Mouse (Mus musculus): Measurements from ENCODE around the gene Rusc1. TPM values are rescaled to one million over a fixed set of nuclear protein-coding genes. Genes with fewer than 3 reads are reported as not detected.

The Rusc1 gene
- 93.2 and 114 TPM in 2 replicates for polyA plus RNA-seq (2015; fragmentation: Nextera tagmentation; extraction: Ambion mirVana)

DNA sequence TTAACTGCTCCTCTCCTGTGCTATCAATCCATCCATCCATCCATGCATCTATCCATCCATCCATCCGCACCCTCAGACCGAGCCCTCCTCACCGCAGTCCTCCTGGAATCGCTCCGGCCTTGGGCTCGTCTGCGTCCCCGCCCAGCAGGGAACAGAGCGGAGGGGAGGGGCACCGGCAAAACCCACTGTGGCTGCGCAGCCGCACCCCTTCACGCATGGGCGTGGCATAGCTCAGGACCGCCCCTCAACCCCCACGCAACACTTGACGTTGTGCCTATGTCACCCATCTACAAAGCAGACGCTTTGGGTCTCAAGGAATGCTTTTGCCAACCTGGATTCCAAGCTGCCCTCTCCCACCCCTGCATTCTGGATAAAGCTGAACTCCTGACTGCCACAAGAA lies at the start of gene Rusc1:
Gene Rusc1, minus strand, starts transcription at position 137 of the 400 bp plus-strand sequence.
- H3K27ac ChIP-seq (replicated peaks) = peak within 1 kb of the TSS; percentile 78
- H3K4me3 ChIP-seq (replicated peaks) = peak within 1 kb of the TSS; percentile 61
- no peaks in the 10 kb centered on the region for H3K9me3 ChIP-seq (replicated peaks)
- H3K27me3 ChIP-seq (replicated peaks) = no peaks in the 10 kb centered on the region
- H3K9ac ChIP-seq (replicated peaks) = peak within 1 kb of the TSS; percentile 78
- peaks cover 49% of the 10 kb centered on the region for H3K4me1 ChIP-seq
- ATAC-seq (ENCODE audit: low FRiP score) = peak; percentile 91
- H3K36me3 ChIP-seq = peaks cover 51% of the 10 kb centered on the region
- 2% methylated on average over 18 of the region's 18 CpGs for WGBS
- H3K4me2 ChIP-seq = peak within 1 kb of the TSS; percentile 98

DNA sequence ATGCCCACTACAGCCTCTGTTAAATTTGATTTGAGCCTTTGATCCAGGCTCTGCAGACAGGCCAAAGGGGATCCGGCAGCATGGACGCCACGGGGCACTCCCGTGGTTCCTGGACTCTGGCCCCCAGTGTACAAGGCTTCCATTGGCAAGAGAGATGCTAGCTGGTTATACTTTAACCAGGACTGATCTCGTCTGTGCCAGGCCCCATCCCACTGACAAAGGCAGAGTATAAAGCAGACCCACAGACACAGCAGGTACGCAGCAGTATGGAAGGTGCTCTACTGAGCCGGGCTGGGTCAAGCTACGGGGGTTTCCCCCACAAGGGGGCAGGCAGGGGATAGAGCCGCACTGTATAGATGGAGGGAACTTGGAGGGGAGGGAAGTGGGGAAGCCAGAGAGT lies 43.3 kb upstream of the Rusc1 start:
- ATAC-seq (ENCODE audit: low FRiP score) = no peak
- WGBS = 20% methylated on average over 9 of the region's 9 CpGs
- H3K9ac ChIP-seq (replicated peaks) = no peak overlapping the region

GRCm38 (mm10) chr3:89135958-89136357 lies 42.8 kb upstream of the Rusc1 start, which contains the start of gene Pklr:
Pklr (plus strand) TSS chr3:89136142.
- Histone ChIP-seq H3K4me3 (replicated peaks) (no peak within 1 kb of the TSS), H3K27ac (replicated peaks) (no peak within 1 kb of the TSS), H3K36me3 (no peaks in the 10 kb centered on the region), H3K9me3 (replicated peaks) (no peaks in the 10 kb centered on the region), H3K27me3 (replicated peaks) (no peaks in the 10 kb centered on the region), H3K9ac (replicated peaks) (no peak within 1 kb of the TSS), H3K4me2 (no peak within 1 kb of the TSS), H3K4me1 (peaks cover 7% of the 10 kb centered on the region)
- WGBS = 63% methylated on average over 3 of the region's 3 CpGs
- ATAC-seq (ENCODE audit: low FRiP score) = no peak

More for the DNA sequence above, 43.3 kb upstream of the Rusc1 start:
- no peaks in the 10 kb centered on the region for H3K36me3 ChIP-seq
- no peaks in the 10 kb centered on the region for H3K27me3 ChIP-seq (replicated peaks)
- no peak overlapping the region for H3K4me2 ChIP-seq
- H3K4me3 ChIP-seq (replicated peaks) = no peak overlapping the region
- H3K4me1 ChIP-seq = peaks cover 7% of the 10 kb centered on the region
- H3K27ac ChIP-seq (replicated peaks) = no peak overlapping the region
- H3K9me3 ChIP-seq (replicated peaks) = no peaks in the 10 kb centered on the region

DNA sequence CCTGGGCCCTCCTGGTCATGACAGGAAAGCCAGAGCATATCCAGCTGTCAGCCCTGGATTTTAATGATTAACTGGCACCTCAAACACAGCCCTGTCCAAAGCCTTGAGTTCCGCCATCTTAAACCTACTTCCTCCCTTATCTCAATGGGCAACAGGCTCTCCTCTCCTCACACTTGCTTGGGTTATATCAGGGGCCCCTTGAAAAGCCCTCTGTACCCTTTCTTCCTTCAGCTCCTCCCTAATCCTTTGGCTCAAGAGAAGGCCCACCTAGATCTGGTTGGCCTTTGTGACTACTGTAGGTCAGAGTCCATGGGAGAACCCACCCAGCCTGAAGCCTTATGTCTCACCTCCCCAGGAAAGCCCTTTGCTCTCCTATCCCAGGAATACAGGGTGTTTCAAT lies 40.6 kb upstream of the Rusc1 start:
- ATAC-seq (ENCODE audit: low FRiP score) = no peak
- Histone ChIP-seq H3K9ac (replicated peaks) (no peak overlapping the region), H3K27ac (replicated peaks) (no peak overlapping the region), H3K9me3 (replicated peaks) (no peaks in the 10 kb centered on the region), H3K4me3 (replicated peaks) (no peak overlapping the region), H3K27me3 (replicated peaks) (no peaks in the 10 kb centered on the region), H3K36me3 (no peaks in the 10 kb centered on the region), H3K4me2 (no peak overlapping the region), H3K4me1 (peaks cover 7% of the 10 kb centered on the region)
- 100% methylated on average over 1 of the region's 1 CpGs for WGBS

DNA sequence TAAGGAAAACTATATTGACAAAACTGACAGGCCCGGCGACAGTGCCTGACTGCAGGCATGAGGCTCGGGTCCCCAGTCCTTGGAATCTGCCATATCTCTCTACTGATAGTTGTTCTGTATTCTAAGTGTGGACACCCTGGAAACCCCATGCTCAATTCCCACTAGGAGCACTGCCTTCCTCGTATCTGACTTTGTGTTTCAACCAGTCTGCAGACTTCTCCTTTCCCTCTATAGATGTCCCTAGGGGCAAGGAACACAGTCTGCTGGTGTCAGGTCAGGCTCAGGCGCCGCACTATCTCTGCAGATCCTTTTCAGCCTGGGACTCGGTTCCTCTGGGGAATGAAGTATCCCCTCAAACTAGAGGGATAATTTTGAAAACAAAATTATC lies 39.9 kb upstream of the Rusc1 start:
- WGBS = 85% methylated on average over 7 of the region's 7 CpGs
- no peaks in the 10 kb centered on the region for H3K36me3 ChIP-seq
- ATAC-seq (ENCODE audit: low FRiP score) = no peak
- no peak overlapping the region for H3K9ac ChIP-seq (replicated peaks)
- H3K9me3 ChIP-seq (replicated peaks) = no peaks in the 10 kb centered on the region
- no peak overlapping the region for H3K4me3 ChIP-seq (replicated peaks)
- no peaks in the 10 kb centered on the region for H3K27me3 ChIP-seq (replicated peaks)
- peaks cover 7% of the 10 kb centered on the region for H3K4me1 ChIP-seq
- H3K27ac ChIP-seq (replicated peaks) = no peak overlapping the region
- no peak overlapping the region for H3K4me2 ChIP-seq

DNA sequence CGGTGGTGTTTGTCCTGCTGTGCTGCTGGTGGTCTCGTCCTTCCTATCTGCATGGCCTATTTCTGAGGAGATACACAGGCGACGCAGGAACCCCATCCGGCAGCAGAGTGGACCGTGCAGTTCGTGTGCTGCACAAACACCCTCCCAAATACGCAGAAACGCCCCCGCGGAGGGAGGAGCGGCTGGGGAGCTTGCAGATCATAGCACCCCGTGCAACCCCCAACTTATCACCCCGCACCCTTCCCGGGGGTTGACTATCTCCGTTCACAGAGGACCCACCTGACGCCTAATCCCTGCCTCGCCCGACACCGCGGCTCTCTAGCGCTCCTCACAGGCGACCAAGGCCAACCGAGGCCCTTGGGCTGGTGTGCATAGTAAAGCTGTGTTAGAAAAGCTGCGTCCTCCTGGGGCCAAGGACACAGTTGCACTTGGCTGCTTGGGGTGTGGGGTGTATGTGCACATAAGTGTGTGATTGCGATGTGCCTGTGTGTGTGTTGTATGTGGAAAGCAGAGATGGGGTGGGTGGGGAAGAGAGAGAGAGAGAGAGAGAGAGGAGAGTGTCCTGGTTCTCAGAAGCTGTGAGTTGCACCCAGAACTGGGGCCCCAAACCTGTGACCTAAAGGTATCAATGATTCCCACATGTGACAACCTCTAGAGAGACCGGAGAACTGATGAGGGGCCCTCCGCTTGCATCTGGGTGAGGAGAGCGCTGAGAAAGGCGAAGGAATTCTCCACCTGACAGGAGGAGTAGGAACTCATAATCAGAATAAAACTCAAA lies 39.4 kb upstream of the Rusc1 start:
- ATAC-seq (ENCODE audit: low FRiP score) = 0 out of 2 replicates have a peak, but pooled peaks have one; percentile 38
- WGBS = 17% methylated on average over 30 of the region's 30 CpGs
- peaks cover 7% of the 10 kb centered on the region for H3K4me1 ChIP-seq
- H3K9ac ChIP-seq (replicated peaks) = peak overlapping the region; percentile 41
- H3K9me3 ChIP-seq (replicated peaks) = no peaks in the 10 kb centered on the region
- peak overlapping the region; percentile 68 for H3K4me2 ChIP-seq
- no peaks in the 10 kb centered on the region for H3K36me3 ChIP-seq
- H3K4me3 ChIP-seq (replicated peaks) = peak overlapping the region; percentile 35
- H3K27ac ChIP-seq (replicated peaks) = no peak overlapping the region
- no peaks in the 10 kb centered on the region for H3K27me3 ChIP-seq (replicated peaks)

DNA sequence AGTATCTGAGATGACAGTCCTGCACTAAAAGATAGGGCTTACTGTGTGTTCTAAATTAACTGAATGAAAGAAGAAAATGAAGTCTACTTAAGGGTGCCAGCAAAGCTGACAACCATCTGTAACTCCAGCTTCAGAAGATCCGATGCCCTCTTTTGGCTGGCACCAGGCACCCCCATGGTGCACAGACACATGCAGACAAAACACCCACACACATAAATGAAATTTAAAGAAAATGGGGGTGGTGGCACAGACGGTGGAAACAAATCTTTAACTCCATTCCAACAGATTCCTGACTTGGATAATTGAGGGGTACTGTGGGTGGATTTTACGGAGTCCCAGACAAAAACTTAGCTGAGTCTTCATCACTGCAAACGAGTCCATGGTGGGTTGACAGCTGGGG lies 38.7 kb upstream of the Rusc1 start:
- H3K4me2 ChIP-seq = peak overlapping the region; percentile 68
- H3K36me3 ChIP-seq = no peaks in the 10 kb centered on the region
- H3K27me3 ChIP-seq (replicated peaks) = no peaks in the 10 kb centered on the region
- WGBS = 37% methylated on average over 4 of the region's 4 CpGs
- peak overlapping the region; percentile 35; the same call in 1 of the 2 replicates for H3K4me3 ChIP-seq (replicated peaks)
- H3K9me3 ChIP-seq (replicated peaks) = no peaks in the 10 kb centered on the region
- H3K27ac ChIP-seq (replicated peaks) = no peak overlapping the region
- no peak for ATAC-seq (ENCODE audit: low FRiP score)
- no peak overlapping the region for H3K9ac ChIP-seq (replicated peaks)
- H3K4me1 ChIP-seq = peaks cover 7% of the 10 kb centered on the region

- H3K4me1 ChIP-seq = peaks cover 7% of the 10 kb centered on the region
- H3K9me3 ChIP-seq (replicated peaks) = no peaks in the 10 kb centered on the region
- no peak overlapping the region for H3K9ac ChIP-seq (replicated peaks)
- no peak overlapping the region for H3K4me2 ChIP-seq
- no peaks in the 10 kb centered on the region for H3K27me3 ChIP-seq (replicated peaks)
- no peaks in the 10 kb centered on the region for H3K36me3 ChIP-seq
- 86% methylated on average over 3 of the region's 3 CpGs for WGBS
- H3K27ac ChIP-seq (replicated peaks) = no peak overlapping the region
- H3K4me3 ChIP-seq (replicated peaks) = no peak overlapping the region
- ATAC-seq (ENCODE audit: low FRiP score) = no peak
Observed at GRCm38 (mm10) chr3:89129908-89130307, 36.8 kb upstream of the Rusc1 start.

DNA sequence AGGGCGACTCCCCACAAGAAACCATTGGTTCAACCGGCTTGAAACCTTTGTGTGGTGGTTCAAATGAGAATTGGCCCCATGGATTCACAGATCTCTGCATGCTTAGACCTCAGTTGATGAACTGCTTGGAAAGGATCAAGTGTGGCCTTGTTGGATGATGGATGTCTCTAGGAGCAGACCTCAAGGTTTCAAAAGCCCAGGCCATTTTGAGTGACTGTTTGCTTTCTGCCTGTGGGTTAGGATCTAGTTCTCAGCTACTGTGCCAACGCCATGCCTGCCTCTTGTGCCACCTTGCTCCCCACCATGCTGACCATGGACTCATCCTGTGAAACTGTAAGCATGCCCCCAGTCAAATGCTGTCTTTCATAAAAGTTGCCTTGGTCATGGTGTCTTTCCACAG lies 32.9 kb upstream of the Rusc1 start:
- H3K27me3 ChIP-seq (replicated peaks) = no peaks in the 10 kb centered on the region
- H3K4me2 ChIP-seq = no peak overlapping the region
- H3K36me3 ChIP-seq = no peaks in the 10 kb centered on the region
- H3K4me1 ChIP-seq = no peaks in the 10 kb centered on the region
- H3K27ac ChIP-seq (replicated peaks) = no peak overlapping the region
- no peaks in the 10 kb centered on the region for H3K9me3 ChIP-seq (replicated peaks)
- H3K9ac ChIP-seq (replicated peaks) = no peak overlapping the region
- 87% methylated on average over 3 of the region's 3 CpGs for WGBS
- no peak overlapping the region for H3K4me3 ChIP-seq (replicated peaks)
- no peak for ATAC-seq (ENCODE audit: low FRiP score)

GRCm38 (mm10) chr3:89124241-89124640 lies 31.1 kb upstream of the Rusc1 start:
- 83% methylated on average over 3 of the region's 3 CpGs for WGBS
- ATAC-seq (ENCODE audit: low FRiP score) = no peak
- no peaks in the 10 kb centered on the region for H3K36me3 ChIP-seq
- H3K27ac ChIP-seq (replicated peaks) = no peak overlapping the region
- H3K27me3 ChIP-seq (replicated peaks) = no peaks in the 10 kb centered on the region
- no peak overlapping the region for H3K4me3 ChIP-seq (replicated peaks)
- H3K9me3 ChIP-seq (replicated peaks) = no peaks in the 10 kb centered on the region
- H3K4me1 ChIP-seq = no peaks in the 10 kb centered on the region
- H3K9ac ChIP-seq (replicated peaks) = no peak overlapping the region
- H3K4me2 ChIP-seq = no peak overlapping the region

DNA sequence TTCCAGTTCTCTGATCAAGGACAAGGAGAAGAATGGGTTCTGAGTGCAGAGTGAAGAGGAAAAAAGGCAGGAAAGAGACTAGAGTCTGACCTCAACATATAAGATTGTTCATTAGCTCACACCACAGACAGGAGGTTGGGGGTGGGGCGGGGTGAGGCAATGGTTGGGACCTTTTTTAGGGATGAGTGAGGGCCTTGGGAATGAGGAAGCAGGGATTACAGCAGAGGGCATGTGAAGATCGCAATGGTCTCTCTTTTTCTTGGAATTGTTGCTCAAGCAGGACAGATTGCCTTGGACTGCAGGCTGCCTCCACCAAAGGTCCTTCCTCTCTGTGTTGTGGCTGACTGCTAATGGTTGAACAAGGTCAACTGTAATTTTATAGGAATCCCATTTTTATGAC lies 30.2 kb upstream of the Rusc1 start:
- Histone ChIP-seq H3K4me2 (no peak overlapping the region), H3K36me3 (no peaks in the 10 kb centered on the region), H3K9me3 (replicated peaks) (no peaks in the 10 kb centered on the region), H3K27me3 (replicated peaks) (no peaks in the 10 kb centered on the region), H3K27ac (replicated peaks) (no peak overlapping the region), H3K4me1 (no peaks in the 10 kb centered on the region), H3K4me3 (replicated peaks) (no peak overlapping the region), H3K9ac (replicated peaks) (no peak overlapping the region)
- no peak for ATAC-seq (ENCODE audit: low FRiP score)
- WGBS = 84% methylated on average over 2 of the region's 2 CpGs

DNA sequence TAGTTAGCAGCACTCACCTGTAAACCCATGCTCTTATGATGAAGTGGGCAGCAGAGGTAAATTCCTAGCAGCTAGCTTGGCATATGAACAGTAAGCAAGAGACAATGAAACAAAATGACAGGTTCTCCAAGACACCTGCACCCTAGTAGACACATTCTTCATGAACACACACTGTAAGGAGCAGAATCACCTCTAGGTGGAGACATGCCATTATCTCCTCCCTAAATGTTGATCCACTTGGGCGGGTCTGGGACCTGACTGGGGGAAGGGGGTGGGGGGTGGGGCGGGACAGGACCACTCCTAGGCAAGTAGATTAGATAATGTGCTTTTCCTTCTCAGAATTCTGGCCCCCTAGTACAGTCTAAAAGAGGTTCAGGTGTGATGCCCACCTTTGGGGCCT lies 22.4 kb upstream of the Rusc1 start:
- Histone ChIP-seq H3K9ac (replicated peaks) (no peak overlapping the region), H3K36me3 (no peaks in the 10 kb centered on the region), H3K9me3 (replicated peaks) (no peaks in the 10 kb centered on the region), H3K4me3 (replicated peaks) (no peak overlapping the region), H3K4me1 (no peaks in the 10 kb centered on the region), H3K27ac (replicated peaks) (no peak overlapping the region), H3K4me2 (no peak overlapping the region), H3K27me3 (replicated peaks) (no peaks in the 10 kb centered on the region)
- WGBS = 7% methylated on average over 2 of the region's 2 CpGs
- no peak for ATAC-seq (ENCODE audit: low FRiP score)
